Mouse (Mus musculus): ENCODE results near the gene Ferd3l.

DNA sequence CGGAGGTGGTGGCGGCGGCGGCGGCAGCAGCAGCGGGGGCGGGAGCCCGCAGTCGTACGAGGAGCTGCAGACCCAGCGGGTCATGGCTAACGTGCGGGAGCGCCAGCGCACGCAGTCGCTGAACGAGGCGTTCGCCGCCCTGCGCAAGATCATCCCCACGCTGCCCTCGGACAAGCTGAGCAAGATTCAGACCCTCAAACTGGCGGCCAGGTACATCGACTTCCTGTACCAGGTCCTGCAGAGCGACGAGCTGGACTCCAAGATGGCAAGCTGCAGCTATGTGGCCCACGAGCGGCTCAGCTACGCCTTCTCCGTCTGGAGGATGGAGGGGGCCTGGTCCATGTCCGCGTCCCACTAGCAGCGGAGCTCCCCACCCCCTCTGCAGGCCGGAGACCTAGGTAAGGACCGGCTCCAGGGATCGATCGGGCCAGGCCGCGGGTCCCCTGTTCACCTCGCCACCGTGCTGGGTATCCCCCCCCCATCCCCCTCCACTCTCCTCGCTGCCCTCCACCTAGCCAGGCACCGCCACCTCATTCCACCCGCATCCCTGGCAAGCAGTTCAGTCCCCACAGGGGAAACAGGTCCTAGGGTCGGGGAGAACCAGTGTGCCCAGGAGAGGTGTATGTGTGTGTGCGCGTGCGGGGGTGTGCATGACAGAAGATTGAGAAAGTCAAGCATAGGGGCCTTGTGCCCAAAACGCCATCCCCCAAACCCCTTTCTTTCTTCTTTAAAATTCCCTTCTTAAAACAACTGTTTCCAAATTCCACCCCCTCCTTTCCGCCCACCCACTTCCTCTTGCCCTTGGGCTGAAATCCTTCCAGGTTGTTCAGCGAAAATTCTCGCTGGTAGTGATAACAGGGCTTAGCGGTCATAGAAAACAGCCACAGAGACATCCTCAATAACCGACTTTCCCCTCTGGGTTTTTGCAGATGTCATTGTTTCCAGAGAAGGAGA lies 30.3 kb downstream of the Ferd3l start:
- TF ChIP-seq CTCF (IDR thresholded peaks at IDR 0.05; ENCODE audit: extremely low read depth, insufficient read depth, low read length), result no peak
- no peak for TF ChIP-seq POLR2A (IDR thresholded peaks at IDR 0.05; ENCODE audit: extremely low read depth, insufficient read depth, low read length)
